Mouse (Mus musculus) myocyte (in vitro differentiated cells): ENCODE data around the gene Zfp933.

ENCODE experiments used
- CEBPB ChIP-seq: IDR thresholded peaks from 2 replicates; pipeline ENCODE4 v1.6.1; 2011; ENCODE audit warnings: mild to moderate bottlenecking, moderate library complexity; ENCODE audit not compliant: poor library complexity, insufficient read depth, severe bottlenecking
- E2F4 ChIP-seq: IDR thresholded peaks from one replicate; pipeline ENCODE4 v1.6.1; 2011; ENCODE audit warnings: mild to moderate bottlenecking, control low read depth, moderate library complexity; ENCODE audit not compliant: insufficient read depth
- MAX ChIP-seq: IDR thresholded peaks from one replicate; pipeline ENCODE4 v1.6.1; 2011; ENCODE audit warnings: low read depth, mild to moderate bottlenecking, control low read depth
- POLR2A ChIP-seq: IDR thresholded peaks from one replicate; pipeline ENCODE4 v1.6.1; 2011; ENCODE audit warnings: low read depth, mild to moderate bottlenecking, control low read depth, moderate library complexity; ENCODE audit not compliant: insufficient read length
- POLR2AphosphoS2 ChIP-seq: IDR thresholded peaks from one replicate; pipeline ENCODE4 v1.6.1; 2011; ENCODE audit warnings: low read depth, control low read depth; ENCODE audit not compliant: insufficient read length
- TCF3 ChIP-seq: IDR thresholded peaks from one replicate; pipeline ENCODE4 v1.6.1; 2011; ENCODE audit warnings: low read depth, control low read depth; ENCODE audit not compliant: insufficient read length
- USF1 ChIP-seq: IDR thresholded peaks from one replicate; pipeline ENCODE4 v1.6.1; 2011; ENCODE audit warnings: low read depth, mild to moderate bottlenecking, control low read depth, moderate library complexity

DNA sequence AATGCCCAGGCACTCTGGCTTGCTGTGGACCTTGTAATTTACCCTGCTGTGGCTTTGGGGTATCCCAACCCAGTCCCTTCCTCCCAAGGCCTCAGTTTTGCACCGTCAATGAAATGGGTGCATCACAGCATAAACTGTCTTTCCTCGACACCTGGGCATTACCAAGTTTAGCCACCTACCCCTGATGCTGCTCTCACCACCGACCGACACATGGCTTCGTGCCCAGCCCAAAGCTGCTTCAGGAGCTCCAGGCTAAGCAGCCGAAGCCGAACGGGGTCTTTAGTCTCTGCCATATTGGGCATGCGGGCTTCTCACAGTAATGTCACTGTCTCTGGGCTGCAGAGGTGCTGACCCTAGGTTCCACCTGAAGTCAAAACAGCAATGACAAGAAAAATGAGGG is 17.9 kb upstream of the Zfp933 start:
- TF ChIP-seq POLR2A (no peak), CEBPB (no peak), USF1 (no peak), TCF3 (no peak), POLR2AphosphoS2 (no peak), MAX (no peak), E2F4 (no peak)
